Mouse (Mus musculus): ENCODE data around the gene Vcpkmt. TPM values are rescaled to one million over a fixed set of nuclear protein-coding genes. Genes with fewer than 3 reads are reported as not detected.
"Not testable (repeated sequence)": the region's sequence is repeated elsewhere in the genome, so short reads cannot be mapped to it uniquely, and the experiment has no call there.

Vcpkmt gene
- polyA plus RNA-seq, 1 experiment, result 31.4 TPM

DNA sequence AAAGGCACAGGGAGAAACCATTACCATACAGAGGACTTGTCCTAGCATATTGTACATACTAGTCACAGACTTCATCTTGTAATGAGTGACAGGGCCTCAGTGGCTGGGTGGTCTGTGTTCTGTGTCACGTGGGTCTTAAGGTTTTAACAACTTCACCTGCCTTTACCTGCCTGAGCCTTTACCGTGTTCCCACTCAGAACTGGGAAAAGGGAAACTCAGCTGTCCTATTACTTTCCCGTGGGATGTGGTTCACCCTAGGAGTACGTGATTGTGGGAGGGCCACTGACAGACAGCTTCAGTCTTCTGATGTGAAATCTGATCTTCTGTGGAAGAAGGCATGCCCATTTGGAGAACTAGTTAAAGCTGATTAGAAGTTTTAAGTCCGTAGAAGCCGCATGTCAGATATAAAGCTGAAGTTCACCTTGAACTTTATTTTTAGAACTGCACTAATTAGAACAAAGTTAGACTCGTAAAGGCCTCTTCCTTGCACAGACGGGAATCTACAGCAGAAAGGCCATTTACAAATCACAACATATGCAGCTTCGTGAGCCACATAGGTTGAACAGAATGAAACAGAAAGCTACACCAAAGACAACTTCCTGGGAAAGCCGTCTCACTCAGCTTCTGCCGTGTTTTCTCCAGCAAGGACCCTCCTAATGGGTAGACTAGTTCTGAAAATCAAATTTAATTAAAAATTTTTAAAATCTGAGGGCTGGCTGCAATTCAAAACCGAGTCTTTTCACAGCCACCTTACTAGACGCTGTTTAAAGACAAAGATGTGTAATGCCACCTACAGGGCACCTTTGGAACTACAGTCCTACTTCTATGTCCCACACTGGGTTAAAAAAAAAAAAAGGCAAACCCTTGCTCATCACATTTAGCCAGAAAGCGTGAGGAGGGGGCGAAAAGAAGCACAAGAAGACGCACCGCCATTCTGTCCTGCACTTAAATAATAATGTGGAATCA, 8.6 kb downstream of the Vcpkmt start:
- no peak for TF ChIP-seq POLR2A (IDR thresholded peaks at IDR 0.05; ENCODE audit: extremely low read depth, insufficient read depth, low read length)
- peak; percentile 42; the same call in 1 of the 2 replicates for TF ChIP-seq CTCF (IDR thresholded peaks at IDR 0.05; ENCODE audit: extremely low read depth, insufficient read depth, low read length)
- peak overlapping the region; percentile 18; the same call in 1 of the 2 replicates for H3K4me3 ChIP-seq (ENCODE audit: insufficient read depth, low read length)
- no peak overlapping the region for H3K27ac ChIP-seq (ENCODE audit: insufficient read depth, low read length)
- H3K4me1 ChIP-seq (ENCODE audit: control insufficient read depth, insufficient read depth, low read length), result no peaks in the 10 kb centered on the region; the same call in 1 of the 2 replicates

- Histone ChIP-seq H3K4me3 (ENCODE audit: insufficient read depth, low read length) (no peak overlapping the region), H3K27ac (ENCODE audit: insufficient read depth, low read length) (no peak overlapping the region), H3K4me1 (ENCODE audit: control insufficient read depth, insufficient read depth, low read length) (no peaks in the 10 kb centered on the region; the same call in 1 of the 2 replicates)
- TF ChIP-seq POLR2A (IDR thresholded peaks at IDR 0.05; ENCODE audit: extremely low read depth, insufficient read depth, low read length), result no peak
- TF ChIP-seq CTCF (IDR thresholded peaks at IDR 0.05; ENCODE audit: extremely low read depth, insufficient read depth, low read length), result no peak
Measured at GRCm38 (mm10) chr12:69573271-69573670, 9.6 kb downstream of the Vcpkmt start.

GRCm38 (mm10) chr12:69569926-69570325, 12.9 kb downstream of the Vcpkmt start:
- H3K4me1 ChIP-seq (ENCODE audit: control insufficient read depth, insufficient read depth, low read length), result no peaks in the 10 kb centered on the region; the same call in 1 of the 2 replicates
- no peak overlapping the region for H3K27ac ChIP-seq (ENCODE audit: insufficient read depth, low read length)
- no peak overlapping the region for H3K4me3 ChIP-seq (ENCODE audit: insufficient read depth, low read length)
- TF ChIP-seq POLR2A (IDR thresholded peaks at IDR 0.05; ENCODE audit: extremely low read depth, insufficient read depth, low read length) (no peak), CTCF (IDR thresholded peaks at IDR 0.05; ENCODE audit: extremely low read depth, insufficient read depth, low read length) (no peak)

- TF ChIP-seq POLR2A (IDR thresholded peaks at IDR 0.05; ENCODE audit: extremely low read depth, insufficient read depth, low read length) (no peak), CTCF (IDR thresholded peaks at IDR 0.05; ENCODE audit: extremely low read depth, insufficient read depth, low read length) (no peak)
- H3K4me1 ChIP-seq (ENCODE audit: control insufficient read depth, insufficient read depth, low read length), result no peaks in the 10 kb centered on the region
- H3K4me3 ChIP-seq (ENCODE audit: insufficient read depth, low read length), result no peak overlapping the region
- H3K27ac ChIP-seq (ENCODE audit: insufficient read depth, low read length), result no peak overlapping the region
Measured at GRCm38 (mm10) chr12:69568266-69568665, 14.6 kb downstream of the Vcpkmt start.

DNA sequence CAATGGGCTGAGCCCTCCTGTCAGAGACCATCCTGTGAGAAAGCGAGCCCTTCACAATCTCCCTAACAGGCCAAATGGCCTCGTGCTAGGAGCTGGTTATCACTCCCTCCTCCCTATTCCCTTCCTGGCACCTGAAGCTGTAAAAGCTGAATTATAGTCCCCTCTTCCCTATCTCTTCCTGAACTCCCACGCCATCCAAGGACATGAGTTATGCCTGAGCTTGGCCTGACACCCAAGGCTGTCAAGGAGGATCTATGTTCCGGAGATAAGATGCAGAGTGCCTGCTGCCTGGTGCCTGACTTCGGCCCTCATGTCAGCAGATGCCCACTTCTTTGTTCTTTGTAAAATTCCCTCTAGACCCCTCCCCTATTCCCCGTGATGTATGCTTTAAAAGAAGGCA, 21.8 kb downstream of the Vcpkmt start:
- not testable (repeated sequence) for H3K4me1 ChIP-seq (ENCODE audit: control insufficient read depth, insufficient read depth, low read length); H3K4me3 ChIP-seq (ENCODE audit: insufficient read depth, low read length); H3K27ac ChIP-seq (ENCODE audit: insufficient read depth, low read length)

- Histone ChIP-seq H3K27ac (ENCODE audit: insufficient read depth, low read length) (no peak overlapping the region), H3K4me1 (ENCODE audit: control insufficient read depth, insufficient read depth, low read length) (no peaks in the 10 kb centered on the region), H3K4me3 (ENCODE audit: insufficient read depth, low read length) (no peak overlapping the region)
- TF ChIP-seq POLR2A (IDR thresholded peaks at IDR 0.05; ENCODE audit: extremely low read depth, insufficient read depth, low read length), result no peak
- TF ChIP-seq CTCF (IDR thresholded peaks at IDR 0.05; ENCODE audit: extremely low read depth, insufficient read depth, low read length), result no peak
Measured at GRCm38 (mm10) chr12:69556221-69556861, 26.5 kb downstream of the Vcpkmt start.

GRCm38 (mm10) chr12:69545456-69546178, 37.2 kb downstream of the Vcpkmt start:
- no peaks in the 10 kb centered on the region for H3K4me1 ChIP-seq (ENCODE audit: control insufficient read depth, insufficient read depth, low read length)
- no peak overlapping the region for H3K27ac ChIP-seq (ENCODE audit: insufficient read depth, low read length)
- TF ChIP-seq POLR2A (IDR thresholded peaks at IDR 0.05; ENCODE audit: extremely low read depth, insufficient read depth, low read length) (no peak), CTCF (IDR thresholded peaks at IDR 0.05; ENCODE audit: extremely low read depth, insufficient read depth, low read length) (no peak)
- H3K4me3 ChIP-seq (ENCODE audit: insufficient read depth, low read length), result no peak overlapping the region

- no peaks in the 10 kb centered on the region for H3K4me1 ChIP-seq (ENCODE audit: control insufficient read depth, insufficient read depth, low read length)
- no peak for TF ChIP-seq POLR2A (IDR thresholded peaks at IDR 0.05; ENCODE audit: extremely low read depth, insufficient read depth, low read length)
- no peak for TF ChIP-seq CTCF (IDR thresholded peaks at IDR 0.05; ENCODE audit: extremely low read depth, insufficient read depth, low read length)
- H3K27ac ChIP-seq (ENCODE audit: insufficient read depth, low read length), result no peak overlapping the region
- no peak overlapping the region for H3K4me3 ChIP-seq (ENCODE audit: insufficient read depth, low read length)
Measured at GRCm38 (mm10) chr12:69544994-69545393, 37.8 kb downstream of the Vcpkmt start.

DNA sequence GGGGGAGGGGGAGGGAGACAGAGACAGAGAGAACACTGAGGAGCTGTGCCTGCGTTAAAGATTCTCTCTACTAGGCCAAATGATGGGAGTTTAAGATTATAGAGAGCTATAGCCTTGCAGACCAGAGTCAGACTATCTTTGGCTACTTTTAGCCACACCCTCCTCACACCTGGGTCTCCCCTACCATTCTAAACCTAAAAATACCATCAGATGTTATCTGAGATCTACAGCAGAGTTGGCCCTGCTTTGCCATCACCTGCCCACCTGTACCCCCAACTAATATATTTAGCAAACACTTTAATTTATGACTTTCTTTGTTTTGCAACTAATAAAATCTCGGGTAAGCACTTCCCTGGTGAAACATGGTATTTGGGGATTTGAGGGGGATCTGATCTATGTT, 38.3 kb downstream of the Vcpkmt start:
- Histone ChIP-seq H3K4me1 (ENCODE audit: control insufficient read depth, insufficient read depth, low read length) (no peaks in the 10 kb centered on the region), H3K4me3 (ENCODE audit: insufficient read depth, low read length) (no peak overlapping the region), H3K27ac (ENCODE audit: insufficient read depth, low read length) (no peak overlapping the region)
- TF ChIP-seq POLR2A (IDR thresholded peaks at IDR 0.05; ENCODE audit: extremely low read depth, insufficient read depth, low read length), result no peak
- no peak for TF ChIP-seq CTCF (IDR thresholded peaks at IDR 0.05; ENCODE audit: extremely low read depth, insufficient read depth, low read length)

All from cortical plate, adult 2 months (tissue).